Mouse (Mus musculus): ENCODE data around the gene Bsx. TPM values are rescaled to one million over a fixed set of nuclear protein-coding genes. Genes with fewer than 3 reads are reported as not detected.

The Bsx gene
- polyA plus RNA-seq, 1 experiment from 2014 or later: not detected

DNA sequence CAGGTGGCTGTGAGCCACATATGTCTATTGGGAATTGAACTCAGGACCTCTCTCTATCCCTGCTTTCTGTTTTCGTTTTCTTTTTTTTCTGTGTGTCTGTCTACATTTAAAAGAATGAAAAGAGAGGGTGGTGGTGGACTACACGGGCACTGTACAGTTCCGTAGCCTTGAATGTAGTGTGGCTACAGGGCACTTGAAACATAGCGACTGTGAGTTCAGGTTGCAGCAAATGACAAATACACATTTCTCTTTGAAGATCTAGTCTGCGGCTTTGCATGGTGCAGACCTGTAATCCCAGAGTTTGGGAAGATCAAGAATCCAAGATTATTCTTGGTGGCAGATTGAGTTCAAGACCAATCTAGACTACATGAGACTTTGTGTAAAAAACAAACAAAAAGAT lies 3.6 kb upstream of the Bsx start:
- H3K4me2 ChIP-seq (ENCODE audit: low read depth, low read length): no peak overlapping the region

DNA sequence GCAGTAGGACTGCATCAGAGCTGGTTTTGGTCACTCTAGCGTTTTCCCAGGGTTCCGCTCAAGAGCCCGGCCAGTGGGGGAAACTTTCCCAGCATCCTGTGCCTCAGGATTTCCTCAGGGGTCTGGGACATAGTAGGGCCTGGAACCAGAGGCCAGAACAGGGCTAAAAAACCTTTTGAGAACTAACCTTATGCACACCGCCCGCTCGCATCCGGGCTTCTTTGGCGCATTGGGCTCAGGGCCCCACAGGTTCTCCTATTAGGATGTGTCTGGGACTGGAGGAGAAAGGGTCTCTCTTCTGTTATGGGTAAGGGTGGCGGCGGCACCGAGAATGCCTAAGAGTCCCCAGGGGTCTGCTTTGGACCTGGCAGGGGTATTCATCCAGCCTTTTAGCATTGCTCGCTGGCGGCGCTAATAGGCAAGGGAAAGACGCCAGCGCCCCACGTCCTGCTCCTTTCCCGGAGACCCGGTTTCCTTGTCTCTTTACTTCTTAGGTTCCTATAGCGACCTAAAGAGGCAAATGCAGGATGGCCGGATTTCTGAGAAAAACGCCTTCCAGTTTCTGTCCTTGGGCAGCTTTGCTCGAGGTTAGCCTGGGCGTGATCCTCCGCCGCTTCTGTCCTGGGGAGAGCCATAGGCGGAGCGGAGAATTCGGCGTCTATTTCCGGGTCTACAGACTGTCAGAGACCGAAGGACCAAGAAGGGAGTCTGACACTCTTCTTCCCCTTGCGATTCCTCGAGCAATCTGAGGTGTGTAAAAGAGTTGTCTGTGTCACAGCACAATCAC lies 2.4 kb upstream of the Bsx start:
- Histone ChIP-seq H3K9me3 (replicated peaks; ENCODE audit: control insufficient read depth, low read length) (no peaks in the 10 kb centered on the region), H3K4me1 (ENCODE audit: control insufficient read depth, low read depth, low read length) (no peaks in the 10 kb centered on the region), H3K36me3 (ENCODE audit: control insufficient read depth, insufficient read depth) (no peaks in the 10 kb centered on the region), H3K27ac (ENCODE audit: low read length) (no peak overlapping the region), H3K9ac (ENCODE audit: low read depth, low read length) (no peak overlapping the region), H3K4me2 (ENCODE audit: low read depth, low read length) (no peak overlapping the region), H3K4me3 (ENCODE audit: low read depth, low read length) (peak overlapping the region; percentile 3; the same call in 1 of the 2 replicates), H3K27me3 (ENCODE audit: control insufficient read depth, insufficient read depth, low read depth, low read length) (peaks cover 68% of the 10 kb centered on the region)
- no peak for ATAC-seq (ENCODE audit: low read depth)
- WGBS (ENCODE audit: insufficient replicate concordance): 3% methylated on average over 34 of the region's 34 CpGs

More for the DNA sequence above, 3.6 kb upstream of the Bsx start:
- H3K4me3 ChIP-seq (ENCODE audit: low read depth, low read length): no peak overlapping the region
- peaks cover 56% of the 10 kb centered on the region for H3K27me3 ChIP-seq (ENCODE audit: control insufficient read depth, insufficient read depth, low read depth, low read length)
- no peak overlapping the region for H3K9ac ChIP-seq (ENCODE audit: low read depth, low read length)
- H3K36me3 ChIP-seq (ENCODE audit: control insufficient read depth, insufficient read depth): no peaks in the 10 kb centered on the region
- no peak overlapping the region for H3K27ac ChIP-seq (ENCODE audit: low read length)
- no peak for ATAC-seq (ENCODE audit: low read depth)
- WGBS (ENCODE audit: insufficient replicate concordance): 60% methylated on average over 5 of the region's 5 CpGs
- H3K4me1 ChIP-seq (ENCODE audit: control insufficient read depth, low read depth, low read length): no peaks in the 10 kb centered on the region
- H3K9me3 ChIP-seq (replicated peaks; ENCODE audit: control insufficient read depth, low read length): no peaks in the 10 kb centered on the region

DNA sequence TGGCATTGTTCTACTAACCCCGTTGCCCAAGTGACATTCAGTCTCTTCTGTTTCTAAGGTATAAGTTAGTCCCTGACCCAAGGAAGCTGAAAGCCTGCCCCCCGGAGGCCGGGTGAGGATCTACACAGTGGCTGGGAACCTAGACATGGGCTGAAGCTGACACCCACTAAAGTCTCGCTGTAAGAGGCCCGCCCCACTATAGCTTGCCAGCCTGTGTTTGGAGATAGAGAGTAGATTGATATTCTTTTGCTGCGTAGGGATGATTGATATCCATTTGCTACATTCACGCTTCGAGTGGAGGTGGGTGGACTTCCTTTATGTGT lies 1.8 kb upstream of the Bsx start:
- H3K36me3 ChIP-seq (ENCODE audit: control insufficient read depth, insufficient read depth): no peaks in the 10 kb centered on the region
- no peaks in the 10 kb centered on the region for H3K9me3 ChIP-seq (replicated peaks; ENCODE audit: control insufficient read depth, low read length)
- no peak overlapping the region for H3K4me2 ChIP-seq (ENCODE audit: low read depth, low read length)
- peak overlapping the region; percentile 3; the same call in 1 of the 2 replicates for H3K4me3 ChIP-seq (ENCODE audit: low read depth, low read length)
- no peaks in the 10 kb centered on the region for H3K4me1 ChIP-seq (ENCODE audit: control insufficient read depth, low read depth, low read length)
- no peak overlapping the region for H3K27ac ChIP-seq (ENCODE audit: low read length)
- no peak for ATAC-seq (ENCODE audit: low read depth)
- no peak overlapping the region for H3K9ac ChIP-seq (ENCODE audit: low read depth, low read length)
- peaks cover 74% of the 10 kb centered on the region for H3K27me3 ChIP-seq (ENCODE audit: control insufficient read depth, insufficient read depth, low read depth, low read length)
- 5% methylated on average over 8 of the region's 8 CpGs for WGBS (ENCODE audit: insufficient replicate concordance)

DNA sequence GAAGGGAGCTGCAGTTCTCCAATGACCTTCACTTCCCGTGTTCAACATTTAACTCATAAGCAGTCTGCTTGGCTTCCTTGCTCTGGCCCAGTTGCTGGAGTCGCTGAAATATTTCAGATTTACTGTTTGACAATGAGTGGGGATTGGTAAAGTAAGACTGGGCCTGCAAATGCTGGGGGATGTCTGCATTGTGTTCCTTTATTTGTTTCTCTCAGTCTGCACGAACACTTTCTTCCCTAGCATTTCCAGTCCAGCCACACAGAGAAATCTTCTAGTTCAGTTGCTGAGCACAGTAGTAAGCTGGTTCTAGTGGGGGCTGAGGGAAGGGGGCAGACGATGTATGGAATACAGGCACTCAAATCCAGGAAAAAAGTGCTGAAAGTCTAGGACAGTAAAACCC lies 1.0 kb downstream of the Bsx start:
- H3K27ac ChIP-seq (ENCODE audit: low read length): no peak overlapping the region
- H3K9ac ChIP-seq (ENCODE audit: low read depth, low read length): no peak overlapping the region
- H3K9me3 ChIP-seq (replicated peaks; ENCODE audit: control insufficient read depth, low read length): no peaks in the 10 kb centered on the region
- H3K4me3 ChIP-seq (ENCODE audit: low read depth, low read length): no peak overlapping the region
- H3K36me3 ChIP-seq (ENCODE audit: control insufficient read depth, insufficient read depth): no peaks in the 10 kb centered on the region
- H3K4me2 ChIP-seq (ENCODE audit: low read depth, low read length): no peak overlapping the region
- no peaks in the 10 kb centered on the region for H3K4me1 ChIP-seq (ENCODE audit: control insufficient read depth, low read depth, low read length)
- ATAC-seq (ENCODE audit: low read depth): no peak
- peaks cover 97% of the 10 kb centered on the region for H3K27me3 ChIP-seq (ENCODE audit: control insufficient read depth, insufficient read depth, low read depth, low read length)
- WGBS (ENCODE audit: insufficient replicate concordance): 2% methylated on average over 4 of the region's 4 CpGs

DNA sequence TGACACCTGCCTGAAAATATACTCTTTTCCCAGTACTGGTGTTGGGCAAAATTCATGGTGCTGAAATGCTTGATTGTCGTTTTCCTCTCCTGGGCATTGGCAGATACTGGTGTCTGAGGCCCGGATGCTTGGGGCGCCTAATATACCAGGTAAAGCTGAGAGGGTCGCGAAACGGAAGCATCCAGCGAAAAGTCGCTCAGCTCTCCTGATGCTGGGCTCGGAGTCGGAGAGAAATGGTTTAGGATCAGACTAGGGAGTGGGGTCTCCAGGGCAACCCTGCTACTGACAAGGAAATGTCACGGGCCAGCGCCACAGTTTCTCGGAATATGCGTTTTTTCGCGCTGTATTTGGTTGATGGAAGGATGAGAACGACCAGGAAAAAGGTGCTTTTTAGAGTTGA lies 1.5 kb downstream of the Bsx start:
- WGBS (ENCODE audit: insufficient replicate concordance): 3% methylated on average over 17 of the region's 17 CpGs
- no peak overlapping the region for H3K27ac ChIP-seq (ENCODE audit: low read length)
- peaks cover 96% of the 10 kb centered on the region for H3K27me3 ChIP-seq (ENCODE audit: control insufficient read depth, insufficient read depth, low read depth, low read length)
- H3K9ac ChIP-seq (ENCODE audit: low read depth, low read length): no peak overlapping the region
- no peaks in the 10 kb centered on the region for H3K4me1 ChIP-seq (ENCODE audit: control insufficient read depth, low read depth, low read length)
- no peak overlapping the region for H3K4me3 ChIP-seq (ENCODE audit: low read depth, low read length)
- H3K36me3 ChIP-seq (ENCODE audit: control insufficient read depth, insufficient read depth): no peaks in the 10 kb centered on the region
- ATAC-seq (ENCODE audit: low read depth): no peak
- no peak overlapping the region for H3K4me2 ChIP-seq (ENCODE audit: low read depth, low read length)
- no peaks in the 10 kb centered on the region for H3K9me3 ChIP-seq (replicated peaks; ENCODE audit: control insufficient read depth, low read length)

DNA sequence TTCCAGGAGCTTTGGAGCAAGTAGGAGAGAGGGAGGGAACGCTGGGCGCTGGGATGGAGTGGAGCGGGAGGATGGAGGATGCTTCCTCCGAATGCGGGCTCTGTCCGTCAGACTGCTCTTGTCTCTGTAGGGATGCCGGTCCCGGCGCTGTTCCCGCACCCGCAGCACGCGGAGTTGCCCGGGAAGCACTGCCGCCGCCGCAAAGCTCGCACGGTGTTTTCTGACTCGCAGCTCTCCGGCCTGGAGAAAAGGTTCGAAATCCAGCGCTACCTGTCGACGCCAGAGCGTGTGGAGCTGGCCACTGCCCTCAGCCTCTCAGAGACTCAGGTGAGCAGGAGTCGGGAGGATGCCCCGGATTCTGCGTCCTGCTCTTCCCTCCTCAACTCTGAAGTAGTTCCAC lies 2.2 kb downstream of the Bsx start:
- no peak overlapping the region for H3K9ac ChIP-seq (ENCODE audit: low read depth, low read length)
- no peak for ATAC-seq (ENCODE audit: low read depth)

DNA sequence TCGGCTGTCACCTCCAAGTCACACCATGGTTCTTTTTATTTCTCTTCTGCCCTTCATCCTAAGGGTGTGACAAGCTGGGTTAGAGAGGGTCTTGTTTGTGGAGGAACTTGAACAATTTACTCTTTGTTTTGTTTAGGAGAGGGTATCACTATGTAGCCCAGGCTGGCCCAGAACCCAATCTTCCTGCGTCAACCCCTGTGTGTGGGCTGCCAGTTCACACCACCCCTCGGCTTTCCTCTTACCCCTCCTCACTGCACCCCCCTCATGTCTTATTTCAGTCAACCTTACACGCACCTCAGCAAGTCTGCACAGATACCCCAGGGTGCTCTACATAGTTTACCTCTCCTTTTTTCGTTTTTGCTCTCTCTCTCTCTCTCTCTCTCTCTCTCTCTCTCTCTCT lies 2.8 kb downstream of the Bsx start:
- Histone ChIP-seq H3K4me1 (ENCODE audit: control insufficient read depth, low read depth, low read length) (no peaks in the 10 kb centered on the region), H3K36me3 (ENCODE audit: control insufficient read depth, insufficient read depth) (no peaks in the 10 kb centered on the region), H3K9me3 (replicated peaks; ENCODE audit: control insufficient read depth, low read length) (no peaks in the 10 kb centered on the region), H3K27ac (ENCODE audit: low read length) (no peak overlapping the region), H3K27me3 (ENCODE audit: control insufficient read depth, insufficient read depth, low read depth, low read length) (peaks cover 93% of the 10 kb centered on the region), H3K4me3 (ENCODE audit: low read depth, low read length) (no peak overlapping the region), H3K9ac (ENCODE audit: low read depth, low read length) (no peak overlapping the region), H3K4me2 (ENCODE audit: low read depth, low read length) (no peak overlapping the region)
- WGBS (ENCODE audit: insufficient replicate concordance): 4% methylated on average over 5 of the region's 5 CpGs
- ATAC-seq (ENCODE audit: low read depth): no peak

More for the DNA sequence above, 2.2 kb downstream of the Bsx start:
- Histone ChIP-seq H3K36me3 (ENCODE audit: control insufficient read depth, insufficient read depth) (no peaks in the 10 kb centered on the region), H3K27ac (ENCODE audit: low read length) (no peak overlapping the region), H3K4me2 (ENCODE audit: low read depth, low read length) (no peak overlapping the region), H3K9me3 (replicated peaks; ENCODE audit: control insufficient read depth, low read length) (no peaks in the 10 kb centered on the region), H3K4me1 (ENCODE audit: control insufficient read depth, low read depth, low read length) (no peaks in the 10 kb centered on the region), H3K4me3 (ENCODE audit: low read depth, low read length) (no peak overlapping the region), H3K27me3 (ENCODE audit: control insufficient read depth, insufficient read depth, low read depth, low read length) (peaks cover 97% of the 10 kb centered on the region)
- WGBS (ENCODE audit: insufficient replicate concordance): 2% methylated on average over 29 of the region's 29 CpGs

DNA sequence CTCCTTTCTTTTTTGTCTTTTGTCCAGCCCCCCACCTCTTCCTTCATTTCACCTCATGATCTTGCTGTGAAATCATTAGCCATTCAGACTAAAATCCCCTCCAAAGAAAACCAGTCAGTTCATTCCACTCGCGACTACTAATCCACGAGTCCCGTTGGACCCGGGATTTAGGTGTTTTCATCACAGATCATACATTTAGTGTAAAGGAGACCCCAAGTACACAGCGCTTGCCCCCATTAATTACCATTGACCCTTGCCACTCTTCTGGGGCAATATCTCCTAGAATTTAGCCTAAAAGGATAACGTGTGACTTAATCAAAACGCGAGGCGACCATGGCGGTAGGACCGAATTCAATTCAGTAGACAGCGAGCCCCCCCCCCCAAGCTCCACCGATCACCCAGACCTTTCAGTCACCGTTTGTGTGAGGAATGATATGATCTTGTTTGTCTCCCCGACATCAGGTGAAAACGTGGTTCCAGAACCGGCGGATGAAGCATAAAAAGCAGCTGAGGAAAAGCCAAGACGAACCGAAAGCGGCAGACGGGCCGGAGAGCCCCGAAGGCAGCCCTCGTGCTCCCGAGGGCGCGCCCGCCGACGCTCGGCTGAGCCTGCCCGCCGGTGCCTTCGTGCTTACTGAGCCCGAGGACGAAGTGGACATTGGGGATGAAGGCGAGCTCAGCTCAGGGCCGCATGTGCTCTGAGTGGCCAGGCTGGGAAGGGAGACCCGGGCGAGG lies 3.4 kb downstream of the Bsx start:
- Histone ChIP-seq H3K36me3 (ENCODE audit: control insufficient read depth, insufficient read depth) (no peaks in the 10 kb centered on the region), H3K4me2 (ENCODE audit: low read depth, low read length) (no peak overlapping the region), H3K4me3 (ENCODE audit: low read depth, low read length) (peak overlapping the region; percentile 7; the same call in 1 of the 2 replicates), H3K4me1 (ENCODE audit: control insufficient read depth, low read depth, low read length) (no peaks in the 10 kb centered on the region), H3K27ac (ENCODE audit: low read length) (no peak overlapping the region), H3K9me3 (replicated peaks; ENCODE audit: control insufficient read depth, low read length) (no peaks in the 10 kb centered on the region), H3K9ac (ENCODE audit: low read depth, low read length) (no peak overlapping the region), H3K27me3 (ENCODE audit: control insufficient read depth, insufficient read depth, low read depth, low read length) (peaks cover 87% of the 10 kb centered on the region)
- no peak for ATAC-seq (ENCODE audit: low read depth)
- 2% methylated on average over 42 of the region's 42 CpGs for WGBS (ENCODE audit: insufficient replicate concordance)

DNA sequence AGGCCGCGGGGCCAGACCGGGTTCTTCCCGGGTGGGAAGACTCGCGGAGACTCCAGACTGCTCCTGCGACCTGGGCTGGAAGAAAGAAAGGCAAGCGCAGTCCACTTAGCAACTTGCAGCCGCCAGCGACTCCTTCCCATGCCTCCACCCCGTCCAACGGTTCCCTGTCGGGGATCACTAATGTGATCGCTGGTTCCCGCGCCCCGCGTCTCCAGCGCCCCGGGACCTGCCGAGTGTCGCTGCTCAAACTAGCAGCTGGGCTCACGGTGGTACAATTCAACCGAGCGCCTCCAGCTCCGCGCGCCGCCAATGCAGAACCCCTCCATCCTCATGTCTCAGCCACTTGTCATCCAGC lies 3.9 kb downstream of the Bsx start:
- H3K4me3 ChIP-seq (ENCODE audit: low read depth, low read length): peak overlapping the region; percentile 7; the same call in 1 of the 2 replicates
- no peaks in the 10 kb centered on the region for H3K4me1 ChIP-seq (ENCODE audit: control insufficient read depth, low read depth, low read length)
- H3K27me3 ChIP-seq (ENCODE audit: control insufficient read depth, insufficient read depth, low read depth, low read length): peaks cover 82% of the 10 kb centered on the region
- H3K4me2 ChIP-seq (ENCODE audit: low read depth, low read length): no peak overlapping the region
- ATAC-seq (ENCODE audit: low read depth): no peak
- H3K36me3 ChIP-seq (ENCODE audit: control insufficient read depth, insufficient read depth): no peaks in the 10 kb centered on the region
- WGBS (ENCODE audit: insufficient replicate concordance): 3% methylated on average over 28 of the region's 29 CpGs
- H3K9me3 ChIP-seq (replicated peaks; ENCODE audit: control insufficient read depth, low read length): no peaks in the 10 kb centered on the region
- no peak overlapping the region for H3K27ac ChIP-seq (ENCODE audit: low read length)
- H3K9ac ChIP-seq (ENCODE audit: low read depth, low read length): no peak overlapping the region

Data from liver, embryonic 16.5 days (tissue).